Mouse (Mus musculus) C2C12 (cell line): ENCODE data around the gene Ppef1.

Experiments
- CEBPB ChIP-seq: IDR thresholded peaks from one replicate; pipeline ENCODE4 v1.6.1; 2011; ENCODE audit warnings: low read depth, mild to moderate bottlenecking, control low read depth, moderate library complexity
- CTCF ChIP-seq: IDR thresholded peaks from one replicate; pipeline ENCODE4 v1.5.1; 2011; ENCODE audit not compliant: control insufficient read depth, insufficient read depth, insufficient read length
- FOSL1 ChIP-seq: IDR thresholded peaks from one replicate; pipeline ENCODE4 v1.8.0; 2011; ENCODE audit warnings: mild to moderate bottlenecking, low read length; ENCODE audit not compliant: poor library complexity, insufficient read depth, severe bottlenecking
- MAX ChIP-seq: IDR thresholded peaks from one replicate; pipeline ENCODE4 v1.6.1; 2011; ENCODE audit warnings: mild to moderate bottlenecking, control low read depth
- MYOD1 ChIP-seq: IDR thresholded peaks from one replicate; pipeline ENCODE4 v1.6.1; 2011; ENCODE audit warnings: low read depth; ENCODE audit not compliant: control insufficient read depth, insufficient read length
- MYOG ChIP-seq: IDR thresholded peaks from one replicate; pipeline ENCODE4 v1.6.1; 2011; ENCODE audit not compliant: control insufficient read depth, insufficient read length; ENCODE audit errors: extremely low read depth
- USF1 ChIP-seq: IDR thresholded peaks from one replicate; pipeline ENCODE4 v1.6.1; 2011; ENCODE audit warnings: low read depth, mild to moderate bottlenecking, control low read depth, moderate library complexity

DNA sequence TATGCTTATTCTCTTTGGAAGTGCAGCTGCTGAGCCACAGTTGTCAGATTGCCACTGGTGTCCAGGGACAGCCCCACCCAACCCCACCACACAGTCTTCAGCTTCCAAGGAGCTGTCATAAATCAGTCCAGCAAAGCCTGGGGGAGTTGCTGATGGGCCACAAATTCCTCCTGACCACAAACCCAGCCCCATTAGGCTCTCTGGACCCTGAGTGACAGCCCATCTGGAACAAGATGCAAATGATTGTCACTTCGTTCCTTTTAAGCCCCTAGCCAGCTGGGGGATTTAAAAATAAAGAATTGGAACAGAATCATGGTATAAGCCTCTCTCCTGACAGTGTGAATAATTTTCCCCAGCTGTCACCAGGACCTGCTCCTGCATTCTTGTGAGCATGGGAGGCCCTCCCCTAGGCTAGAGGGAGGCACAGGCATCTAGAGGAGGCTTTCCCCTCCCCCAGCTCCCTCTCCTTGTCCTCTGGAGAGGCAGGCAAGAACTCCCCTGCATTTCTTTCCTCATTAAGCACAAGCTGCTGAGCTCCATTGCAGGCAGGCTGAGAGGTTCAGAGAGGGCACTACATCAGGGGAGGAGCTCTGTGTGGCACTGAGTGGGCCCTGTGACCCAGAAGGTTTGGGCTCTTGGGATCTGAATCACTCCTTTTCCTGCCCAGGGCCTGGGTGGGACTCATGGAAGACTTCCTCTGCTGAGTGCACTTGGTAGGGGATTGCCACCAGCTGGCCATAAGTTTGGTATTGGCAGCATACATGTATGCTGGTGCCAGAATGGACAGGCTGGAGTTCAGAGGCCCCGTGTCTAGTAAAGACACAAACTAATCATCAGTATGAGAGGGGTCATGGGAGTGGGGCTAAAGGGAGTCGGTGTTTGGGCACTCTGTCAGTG, 136.8 kb downstream of the Ppef1 start:
- TF ChIP-seq MAX, result no peak
- no peak for TF ChIP-seq CTCF
- TF ChIP-seq MYOG, result no peak
- TF ChIP-seq USF1, result no peak
- peak; percentile 46 for TF ChIP-seq MYOD1
- TF ChIP-seq CEBPB, result no peak
- TF ChIP-seq FOSL1, result no peak
